Mouse (Mus musculus) lung, postnatal 10 days (tissue): ENCODE results near the gene Hnrnph3.
"Not testable (repeated sequence)": the region's sequence is repeated elsewhere in the genome, so short reads cannot be mapped to it uniquely, and the experiment has no call there.

Source experiments
- DNase-seq: peaks from one replicate; pipeline ENCODE4 v3.0.0; 2021

Gene Hnrnph3

DNA sequence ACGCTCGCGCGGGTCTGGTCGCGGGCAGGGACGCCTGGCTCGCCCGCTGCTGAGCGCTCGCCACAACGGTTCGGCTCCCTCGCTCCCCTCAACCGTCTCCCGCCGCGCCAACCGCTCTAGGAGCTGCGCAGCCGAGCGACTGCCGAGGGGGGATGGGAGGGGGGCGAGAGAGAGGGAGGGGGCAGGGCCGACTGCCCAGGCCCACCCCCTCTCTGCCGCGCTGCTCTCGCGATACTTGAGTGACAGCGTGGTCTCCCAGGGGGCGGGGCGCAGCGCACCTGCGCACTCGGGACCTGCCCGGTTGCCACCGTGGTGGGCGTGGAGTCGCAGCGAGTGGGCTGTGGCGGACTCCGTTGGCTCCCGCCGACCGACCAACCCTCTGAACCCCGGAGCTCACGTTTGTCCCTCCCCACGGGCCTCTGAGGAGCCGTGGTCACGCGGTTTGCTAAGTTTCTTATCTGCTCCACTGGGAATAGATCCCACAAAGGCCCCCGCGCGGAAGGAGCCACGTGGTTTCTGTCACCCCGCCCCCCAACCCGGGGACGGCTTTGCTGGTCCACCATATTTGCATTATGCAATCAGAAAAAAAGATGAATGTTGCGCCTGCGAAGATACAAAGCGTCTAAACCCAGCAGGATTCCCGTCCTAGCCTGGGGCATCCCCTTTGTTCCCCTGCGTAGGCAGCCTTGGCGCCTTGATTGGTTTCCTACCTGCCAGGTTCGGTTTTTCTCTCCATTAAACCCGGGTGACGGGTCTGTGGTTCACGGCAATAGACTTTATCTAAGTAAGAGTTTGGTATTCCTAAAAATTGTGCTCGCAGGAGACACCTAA is at the start of gene Hnrnph3, which contains the start of gene Pbld2:
Gene Hnrnph3, minus strand, starts transcription at position 469 of the 831 bp plus-strand sequence.
Gene Pbld2, plus strand, starts transcription at position 567 of the 831 bp plus-strand sequence.
- peak; percentile 98 for DNase-seq

DNA sequence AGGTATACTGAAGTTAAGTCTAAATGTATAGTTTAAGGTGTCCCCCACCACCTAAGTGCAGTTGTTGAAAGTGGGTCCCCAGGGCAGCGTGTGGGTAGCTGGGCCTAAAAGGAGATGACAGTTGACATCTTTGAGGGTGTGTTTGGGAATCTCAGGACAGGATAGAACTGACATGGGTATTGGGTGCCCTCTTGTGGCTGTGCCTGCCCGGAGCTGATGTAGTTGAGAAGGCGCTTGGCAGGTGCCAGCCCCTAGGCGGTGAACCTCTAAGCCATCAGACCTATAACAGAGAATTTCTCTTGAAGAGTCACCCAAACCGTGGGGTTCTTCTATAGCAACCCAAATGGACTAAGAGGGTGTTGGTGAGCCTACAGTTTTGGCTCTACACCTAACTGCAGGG is 42.0 kb upstream of the Hnrnph3 start:
- DNase-seq = peak; percentile 89

DNA sequence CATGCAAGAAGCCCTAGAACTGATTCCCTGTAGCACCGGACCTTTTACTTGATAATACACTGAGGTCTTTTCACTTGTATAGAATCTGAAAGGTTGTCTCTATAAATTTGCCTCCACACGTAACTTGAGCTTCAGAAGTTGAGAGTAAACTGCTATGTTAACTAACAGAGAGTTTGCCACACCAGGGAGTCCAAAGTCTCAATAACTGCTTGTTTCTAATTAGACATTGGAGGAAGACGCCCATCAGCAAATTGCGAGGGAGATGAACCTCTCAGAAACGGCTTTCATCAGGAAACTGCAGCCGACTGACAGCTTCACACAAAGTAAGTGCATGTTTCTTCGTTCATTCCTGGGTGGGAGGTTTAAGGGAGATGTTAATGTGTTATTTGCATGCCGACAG is 41.5 kb upstream of the Hnrnph3 start:
- no peak for DNase-seq

DNA sequence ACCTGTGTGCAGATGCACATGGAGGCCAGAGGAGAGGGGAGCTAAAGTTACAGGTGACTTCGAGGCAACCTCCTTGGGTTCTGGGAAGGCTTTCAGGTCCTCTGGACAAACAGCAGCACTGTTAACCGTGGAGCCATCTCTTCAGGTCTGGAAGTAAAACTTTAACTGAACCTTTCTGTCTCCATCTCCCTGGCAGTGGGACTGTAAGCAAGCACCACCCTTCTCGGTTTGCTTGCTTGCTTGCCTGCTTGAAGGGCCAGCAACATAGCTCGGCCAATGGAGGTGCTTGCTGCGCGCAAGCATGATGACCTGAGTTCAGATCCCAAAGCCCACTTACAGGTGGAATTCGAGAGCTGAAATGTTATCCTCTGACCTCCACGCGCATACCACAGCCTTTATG is 40.5 kb upstream of the Hnrnph3 start:
- DNase-seq = no peak

DNA sequence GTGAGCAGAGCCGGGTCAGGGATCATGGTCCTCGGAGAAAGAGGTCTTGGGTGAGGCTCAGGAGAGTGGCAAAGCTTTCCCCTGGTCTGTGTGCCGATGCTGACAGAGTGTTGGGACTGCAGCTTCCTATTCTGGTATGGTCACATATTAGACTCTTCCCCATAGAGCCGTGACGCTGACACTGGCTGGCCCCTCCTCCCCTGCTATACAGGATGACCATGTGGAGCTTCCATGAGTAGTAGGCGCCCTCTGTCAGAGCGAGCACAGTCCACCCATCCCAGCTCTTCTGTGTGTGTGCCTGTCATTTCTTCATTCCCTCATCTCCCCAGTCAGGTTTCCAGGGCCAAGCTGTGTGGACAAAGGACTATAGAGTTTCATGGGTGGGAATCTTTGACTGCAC is 39.3 kb upstream of the Hnrnph3 start:
- no peak for DNase-seq

DNA sequence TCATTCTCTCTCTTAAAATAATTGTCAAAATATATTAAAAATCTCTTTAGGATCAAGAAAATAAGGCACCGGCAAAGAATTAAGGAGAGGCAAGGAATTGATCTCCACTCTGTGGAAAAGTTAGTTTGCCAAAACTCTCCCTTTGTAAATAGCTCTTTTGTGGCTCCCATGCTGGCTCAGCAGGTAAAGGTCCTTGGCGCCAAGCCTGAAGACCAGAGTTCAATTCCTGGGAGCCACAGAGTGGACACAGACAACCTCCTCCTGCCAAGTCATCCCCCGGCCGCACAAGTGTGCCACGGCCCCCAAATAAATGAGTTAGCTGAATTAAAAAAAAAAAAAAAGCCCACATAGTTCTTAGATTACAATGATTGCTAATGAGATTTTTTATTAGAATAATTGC is 38.7 kb upstream of the Hnrnph3 start:
- no peak for DNase-seq

DNA sequence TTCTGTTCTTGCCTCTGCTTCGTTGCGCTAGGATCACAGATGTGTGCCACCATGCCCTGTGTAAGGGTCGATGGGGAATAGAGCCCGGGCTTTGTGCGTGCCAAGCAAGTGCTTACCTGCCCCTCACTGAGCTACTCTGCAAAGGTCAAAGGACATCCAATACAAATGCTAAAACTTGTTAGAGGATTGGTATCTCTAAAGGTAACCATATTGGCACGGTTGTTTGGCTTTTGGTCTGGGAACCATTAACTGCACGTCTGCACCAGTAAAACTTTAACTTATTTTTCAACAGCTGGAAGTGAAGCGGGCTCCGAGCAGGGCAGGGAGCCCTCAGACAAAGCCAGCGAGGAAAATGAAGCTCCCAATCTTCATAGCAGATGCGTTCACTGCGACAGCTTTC is 37.2 kb upstream of the Hnrnph3 start:
- no peak for DNase-seq

DNA sequence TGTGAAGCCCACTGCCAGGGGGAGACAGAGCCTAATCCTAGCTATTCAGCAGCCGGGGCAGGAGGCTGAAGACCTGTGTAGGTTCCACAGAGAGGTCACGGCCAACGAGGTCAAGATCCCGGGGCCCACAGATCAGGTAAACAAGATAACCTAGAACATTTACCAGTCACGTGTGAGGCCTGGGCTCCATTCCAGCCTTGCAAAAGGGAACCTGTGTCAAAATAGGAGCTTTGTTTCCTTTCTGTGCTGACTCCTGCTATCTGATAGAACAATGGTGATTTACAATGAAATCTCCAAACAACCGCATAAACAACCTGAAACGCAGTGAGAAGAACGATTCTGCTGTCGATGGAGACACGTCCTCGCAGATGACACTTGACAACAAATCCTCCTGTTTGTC is 36.4 kb upstream of the Hnrnph3 start:
- peak; percentile 67 for DNase-seq

DNA sequence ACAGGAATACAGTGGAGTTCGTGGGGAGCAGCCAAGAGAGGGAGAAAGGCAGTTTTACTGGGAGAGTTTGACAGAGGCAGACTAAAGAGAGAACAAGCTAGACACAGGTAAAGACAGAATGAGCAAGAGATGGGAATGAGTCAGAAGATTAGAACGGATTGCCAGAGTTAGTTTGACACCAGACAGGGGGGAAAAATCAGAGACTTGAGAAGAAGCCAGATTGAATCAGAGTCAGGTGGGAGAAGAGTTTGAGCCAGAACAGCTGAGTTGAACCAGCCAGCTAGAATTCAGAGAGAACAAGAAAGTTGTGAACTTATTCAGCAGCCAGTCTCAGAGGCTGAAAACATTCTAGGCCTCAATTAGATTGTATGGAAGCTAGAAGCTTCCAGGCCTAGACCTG is 35.8 kb upstream of the Hnrnph3 start, which contains the start of gene Pbld1:
Gene Pbld1, plus strand, starts transcription at position 301 of the 400 bp plus-strand sequence.
- no peak for DNase-seq

DNA sequence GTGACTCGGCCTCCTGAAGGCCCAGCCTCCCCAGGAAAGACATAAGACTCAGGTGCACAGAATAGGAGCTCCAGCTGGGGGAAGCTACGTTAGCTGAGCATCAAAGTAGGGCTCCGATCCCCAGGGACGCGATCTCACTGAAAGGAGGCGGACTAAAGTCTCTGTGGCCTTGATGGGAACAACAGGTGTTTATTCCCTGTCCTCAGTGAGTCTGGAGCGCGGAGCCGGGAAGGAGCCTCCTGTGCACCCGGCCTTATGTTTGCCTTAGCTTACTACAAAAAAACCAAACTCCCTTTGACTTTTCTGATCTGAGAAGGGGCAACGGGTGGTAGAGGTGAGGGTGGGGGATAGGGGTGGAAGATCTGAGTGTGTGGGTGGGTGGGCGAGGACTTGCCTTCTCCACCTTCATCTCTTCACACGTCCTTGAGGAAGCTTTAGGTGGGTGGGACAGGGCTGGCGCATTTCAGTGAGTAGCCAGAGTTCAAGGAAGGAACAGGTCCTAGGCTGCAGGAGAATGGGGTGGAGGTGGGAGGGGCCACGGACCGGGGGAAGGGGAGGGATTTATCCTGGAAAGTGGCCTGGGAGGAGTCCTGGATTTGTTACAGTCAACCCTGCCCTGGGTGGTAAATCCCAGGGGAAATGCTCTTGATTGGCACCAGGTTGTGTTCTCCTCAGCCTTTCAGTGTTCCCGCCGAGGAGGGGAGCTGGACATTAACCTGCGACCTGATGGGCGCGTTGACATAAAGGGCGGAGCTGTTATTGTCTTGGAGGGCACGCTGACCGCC is 33.1 kb upstream of the Hnrnph3 start:
- DNase-seq = peak; percentile 54

DNA sequence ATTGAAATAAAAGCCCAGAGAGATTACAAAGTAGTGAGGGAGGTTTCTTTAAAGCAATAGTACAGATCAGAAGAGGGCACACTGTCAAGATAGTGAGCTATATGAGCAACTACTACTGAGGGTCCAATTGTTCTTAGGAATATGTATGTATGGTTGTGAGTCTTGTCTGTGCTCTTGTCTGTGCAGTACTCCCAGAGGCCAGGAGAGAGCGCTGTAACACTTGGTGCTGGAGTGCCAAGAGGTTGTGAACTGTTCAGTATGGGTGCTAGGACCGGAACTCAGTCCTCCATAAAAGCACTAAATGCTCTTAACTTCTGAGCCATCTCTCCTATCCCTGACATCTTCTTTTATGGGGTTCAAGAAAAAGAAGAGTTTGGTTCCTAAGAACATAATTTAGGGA is 30.6 kb upstream of the Hnrnph3 start:
- DNase-seq = no peak

DNA sequence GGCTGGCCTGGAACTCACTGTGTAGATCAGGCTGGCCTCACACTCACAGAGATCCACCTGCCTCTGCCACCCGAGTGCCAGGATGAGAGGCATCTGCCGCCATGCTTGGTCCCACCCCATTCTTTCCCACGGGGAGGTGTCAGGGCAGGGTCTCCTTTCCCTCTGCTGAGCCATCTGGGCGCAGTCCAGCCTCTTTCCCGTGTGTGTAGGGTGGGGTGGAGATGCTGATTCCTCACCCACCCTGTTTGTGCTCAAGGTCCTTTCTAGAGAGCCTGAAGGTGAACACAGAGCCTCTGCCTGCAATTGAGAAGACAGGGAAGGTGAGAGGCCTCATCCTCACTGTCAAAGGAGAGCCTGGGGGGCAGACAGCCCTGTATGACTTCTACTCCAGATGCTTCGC is 30.1 kb upstream of the Hnrnph3 start:
- DNase-seq = not testable (repeated sequence)

DNA sequence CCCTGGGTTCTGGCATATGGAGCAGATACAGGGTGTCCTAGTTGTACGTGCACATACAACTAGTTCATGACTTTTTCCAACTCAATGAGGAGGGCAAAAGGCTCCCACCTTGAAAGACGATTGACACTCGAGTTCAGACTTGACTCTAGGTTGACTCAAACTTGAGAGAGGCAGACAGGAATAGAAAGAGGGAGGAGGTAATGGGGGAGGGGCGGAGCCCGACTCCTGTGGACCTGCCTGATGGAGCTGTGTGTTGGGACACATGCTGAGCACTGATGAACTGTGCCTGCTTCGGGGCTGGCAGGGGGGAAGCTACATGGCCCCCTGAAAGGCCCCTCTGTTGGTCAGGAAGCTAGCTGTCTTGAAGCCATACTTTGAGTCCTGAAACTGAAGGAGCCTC is 29.0 kb upstream of the Hnrnph3 start:
- no peak for DNase-seq

DNA sequence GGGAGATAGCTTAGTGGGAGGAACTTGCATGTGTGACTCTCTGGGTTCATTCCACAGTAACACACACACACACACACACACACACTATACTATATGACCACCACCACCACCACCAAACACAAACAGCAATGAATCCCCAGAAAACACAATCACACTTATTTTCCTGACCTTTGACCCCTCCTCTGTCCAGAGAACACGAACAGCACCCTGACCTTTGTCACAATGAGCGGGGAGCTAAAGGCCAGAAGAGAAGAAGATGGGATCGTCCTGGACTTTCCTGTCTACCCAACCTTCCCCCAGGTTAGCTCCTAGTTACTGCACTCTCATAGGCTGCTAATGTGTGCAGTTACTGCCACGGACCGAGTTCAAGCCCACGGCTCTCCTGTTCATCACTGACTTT is 28.0 kb upstream of the Hnrnph3 start:
- no peak for DNase-seq

DNA sequence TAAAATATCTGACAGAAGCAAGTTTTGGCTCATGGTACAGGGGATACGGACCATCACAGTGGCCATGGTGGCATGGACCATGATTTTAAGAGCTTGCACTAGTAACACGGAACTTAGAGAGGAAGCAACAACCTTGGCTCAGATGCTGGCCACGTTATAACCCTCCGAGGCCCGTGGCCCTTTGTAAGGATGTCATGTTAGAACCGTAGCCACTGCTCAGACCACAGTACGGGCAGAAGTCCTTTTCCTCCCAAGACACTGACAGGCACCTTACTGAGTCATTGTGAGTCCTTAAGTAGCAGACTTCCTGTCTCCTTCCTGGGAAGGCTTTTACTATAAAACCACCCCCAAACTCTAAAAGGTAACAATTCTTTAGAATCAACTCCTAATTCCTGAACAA is 27.2 kb upstream of the Hnrnph3 start:
- no peak for DNase-seq

DNA sequence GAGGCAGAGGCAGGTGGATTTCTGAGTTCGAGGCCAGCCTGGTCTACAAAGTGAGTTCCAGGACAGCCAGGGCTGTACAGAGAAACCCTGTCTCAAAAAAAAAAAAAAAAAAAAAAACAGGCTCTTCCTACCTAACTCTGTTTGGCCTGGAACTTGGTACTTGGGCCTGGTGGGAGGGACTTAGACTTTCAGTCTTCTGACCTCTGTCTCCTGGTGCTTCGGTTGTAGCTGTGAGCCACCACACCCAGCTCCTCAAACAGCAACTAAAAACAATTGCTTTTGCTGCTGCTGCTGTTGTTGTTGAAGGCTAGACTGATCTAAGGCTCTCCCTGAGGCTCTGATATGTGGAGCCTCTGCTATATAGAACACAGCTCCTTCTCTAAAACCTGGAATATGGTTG is 25.1 kb upstream of the Hnrnph3 start:
- no peak for DNase-seq

DNA sequence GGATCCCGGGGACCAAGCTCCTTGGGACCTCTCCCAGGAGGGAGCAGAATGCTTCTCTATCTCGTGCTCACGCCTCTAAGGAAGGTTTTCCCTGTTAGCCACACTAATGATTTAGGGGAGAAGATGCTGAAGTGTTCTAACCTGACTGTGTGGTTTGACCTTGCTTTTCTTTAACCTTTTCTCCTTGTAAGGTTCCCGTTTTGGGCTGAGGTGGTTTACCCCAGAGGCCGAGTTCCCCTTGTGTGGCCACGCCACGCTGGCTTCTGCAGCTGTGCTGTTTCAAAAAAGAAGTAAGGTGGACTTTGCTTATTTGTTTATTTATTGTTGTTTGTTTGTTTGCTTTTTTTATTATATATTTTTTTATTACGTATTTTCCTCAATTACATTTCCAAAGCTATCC is 23.7 kb upstream of the Hnrnph3 start:
- no peak for DNase-seq

DNA sequence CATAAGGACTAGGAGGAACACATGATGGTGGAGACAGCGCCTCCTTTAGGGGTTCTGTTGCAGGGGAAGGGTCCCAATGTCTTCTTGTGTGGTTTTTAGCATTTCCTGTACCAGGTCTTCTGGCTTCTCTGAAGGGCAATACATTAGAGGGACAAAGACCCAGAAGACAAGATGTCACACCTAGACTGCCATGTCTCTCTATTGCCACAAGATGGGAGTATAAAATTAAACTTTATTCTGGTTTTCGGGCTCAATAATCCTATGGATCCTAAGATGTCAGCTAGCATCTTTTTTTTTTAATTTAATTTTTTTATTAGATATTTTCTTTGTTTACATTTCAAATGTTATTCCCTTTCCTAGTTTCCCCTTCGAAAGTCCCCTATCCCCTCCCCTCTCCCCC is 19.1 kb upstream of the Hnrnph3 start:
- DNase-seq = no peak

DNA sequence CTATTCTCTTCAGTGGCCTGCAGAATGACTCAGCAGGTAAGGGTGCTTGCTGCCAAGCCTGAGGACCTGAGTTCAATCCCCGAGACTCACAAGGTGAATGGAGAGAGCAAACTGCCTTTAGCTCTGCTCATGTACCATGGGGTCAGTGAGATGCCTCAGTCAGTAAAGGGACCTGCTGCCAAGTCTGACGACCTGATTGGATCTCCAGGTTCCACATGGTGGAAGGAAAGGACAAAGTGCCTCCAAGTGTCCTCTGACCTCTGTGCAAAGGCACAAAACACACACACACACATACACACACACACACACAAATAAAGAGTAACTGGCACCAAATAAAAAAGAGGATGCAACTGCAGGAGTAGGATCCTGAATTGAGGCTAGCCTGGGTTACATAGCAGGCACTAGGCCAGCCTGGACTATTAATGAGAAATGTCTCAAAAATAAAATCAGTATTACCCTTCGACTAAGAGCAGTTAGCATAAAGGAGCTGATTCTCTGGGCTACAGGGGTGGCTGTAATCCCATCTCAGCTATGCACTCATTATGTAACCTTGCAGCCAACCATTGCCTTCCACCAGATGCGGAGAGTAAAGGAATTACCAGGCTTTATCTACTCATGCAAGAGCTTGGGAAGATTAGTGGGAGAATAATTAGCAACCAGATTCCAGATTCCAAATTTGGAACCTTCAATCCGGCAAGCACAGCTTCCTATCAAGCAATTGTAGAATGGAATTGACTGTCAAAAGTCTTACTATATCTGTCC is 16.0 kb upstream of the Hnrnph3 start:
- no peak for DNase-seq

DNA sequence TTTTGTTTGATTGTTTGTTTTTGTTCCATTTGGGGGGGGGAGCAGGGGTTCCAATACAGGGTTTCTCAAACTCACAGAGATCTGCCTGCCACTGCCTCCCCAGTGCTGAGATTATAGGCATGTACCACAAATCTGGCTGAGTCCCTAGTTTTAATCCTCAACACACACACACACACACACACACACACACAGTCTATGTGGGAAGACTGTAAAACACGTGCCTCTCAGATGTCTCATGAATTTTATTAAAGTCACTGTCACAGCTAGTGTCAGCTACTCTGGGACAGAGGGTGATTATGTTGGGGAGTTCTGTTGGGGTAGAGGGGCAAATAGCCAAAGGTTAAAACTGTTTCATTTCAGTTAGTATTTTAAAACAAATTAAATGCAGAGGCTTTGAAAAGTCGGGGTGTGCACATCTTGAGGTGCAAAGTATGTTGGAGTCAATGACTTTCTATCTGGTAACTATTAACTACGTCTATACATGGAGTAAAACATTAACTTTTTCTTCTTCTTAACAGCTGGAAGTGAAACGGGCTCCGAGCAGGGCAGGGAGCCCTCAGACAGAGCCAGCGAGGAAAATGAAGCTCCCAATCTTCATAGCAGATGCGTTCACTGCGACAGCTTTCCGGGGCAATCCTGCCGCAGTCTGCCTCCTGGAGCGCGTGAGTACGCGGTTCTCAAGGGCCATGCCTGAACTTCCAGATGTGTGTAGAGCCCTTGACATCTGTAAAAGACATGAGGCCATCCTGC is 14.7 kb upstream of the Hnrnph3 start:
- DNase-seq = no peak

DNA sequence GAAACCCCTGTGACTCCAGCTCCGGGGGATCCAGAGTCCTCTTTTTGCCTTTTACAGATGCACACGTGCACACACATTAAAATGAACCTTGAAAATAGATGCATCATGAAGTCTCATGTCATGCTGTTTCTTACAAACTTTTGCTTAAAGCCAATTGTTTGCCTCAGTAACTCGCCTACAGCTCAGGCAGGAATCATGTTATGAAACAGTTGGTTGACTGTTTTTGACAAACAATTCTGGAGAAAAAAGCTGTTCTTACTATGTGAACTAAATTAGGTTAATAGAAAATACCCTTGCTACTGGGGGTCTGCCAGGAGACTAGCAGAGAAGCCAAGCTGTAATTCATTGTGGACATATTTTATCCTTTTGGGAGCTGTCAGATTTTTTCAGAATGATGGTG is 8.9 kb upstream of the Hnrnph3 start:
- no peak for DNase-seq

DNA sequence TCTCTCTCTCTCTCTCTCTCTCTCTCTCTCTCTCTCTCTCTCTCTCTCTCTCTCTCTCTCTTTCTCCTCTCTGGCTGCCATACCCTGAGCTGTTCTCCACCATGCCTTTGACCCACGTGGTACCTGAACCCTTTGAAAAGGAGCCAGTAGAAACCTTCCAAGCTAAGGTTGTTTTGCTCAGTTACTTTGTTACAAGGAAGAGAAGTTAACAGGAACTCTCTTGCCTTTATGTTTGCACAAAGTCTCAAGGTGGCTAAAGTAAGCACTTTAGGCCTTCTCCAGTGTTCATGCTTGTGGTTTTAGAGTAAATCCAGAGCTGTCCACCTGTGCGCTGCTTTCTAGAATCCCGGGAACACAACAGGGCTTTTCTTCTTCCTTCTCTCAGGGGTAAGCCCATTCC is 8.2 kb upstream of the Hnrnph3 start:
- DNase-seq = peak; percentile 60

DNA sequence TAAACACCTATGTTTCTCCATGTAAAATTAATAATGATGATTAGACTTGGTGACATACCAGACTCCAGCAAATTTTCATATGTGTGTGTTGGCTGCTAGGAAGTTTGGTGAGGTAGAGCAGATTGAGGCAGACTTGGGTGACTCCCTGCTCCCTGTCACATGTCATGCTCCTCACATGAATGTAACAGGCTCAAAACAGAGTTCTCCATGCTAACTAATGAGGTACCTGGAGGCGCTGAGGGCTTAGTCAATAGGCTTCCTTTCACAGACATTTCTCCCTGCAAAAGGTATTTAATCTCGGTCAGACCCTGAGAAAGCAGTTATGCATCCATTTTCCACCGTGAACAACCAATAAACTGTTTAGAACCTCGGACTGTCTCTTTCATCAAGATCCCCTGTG is 4.4 kb upstream of the Hnrnph3 start:
- DNase-seq = no peak
